Mouse (Mus musculus) bone marrow, adult 2 months (tissue): ENCODE results near the gene Fmc1.

Experiments
- CTCF ChIP-seq: fragments of 200-500 bp; IDR thresholded peaks from 2 replicates; pipeline ENCODE4 v1.5.1; 2011; ENCODE audit warnings: low read length, control low read depth; ENCODE audit not compliant: control insufficient read depth, insufficient read depth
- POLR2A ChIP-seq: fragments of 200-500 bp; IDR thresholded peaks from 2 replicates; pipeline ENCODE4 v1.6.1; 2011; ENCODE audit warnings: low read depth, mild to moderate bottlenecking, control low read depth, low read length, borderline replicate concordance; ENCODE audit not compliant: control insufficient read depth

DNA sequence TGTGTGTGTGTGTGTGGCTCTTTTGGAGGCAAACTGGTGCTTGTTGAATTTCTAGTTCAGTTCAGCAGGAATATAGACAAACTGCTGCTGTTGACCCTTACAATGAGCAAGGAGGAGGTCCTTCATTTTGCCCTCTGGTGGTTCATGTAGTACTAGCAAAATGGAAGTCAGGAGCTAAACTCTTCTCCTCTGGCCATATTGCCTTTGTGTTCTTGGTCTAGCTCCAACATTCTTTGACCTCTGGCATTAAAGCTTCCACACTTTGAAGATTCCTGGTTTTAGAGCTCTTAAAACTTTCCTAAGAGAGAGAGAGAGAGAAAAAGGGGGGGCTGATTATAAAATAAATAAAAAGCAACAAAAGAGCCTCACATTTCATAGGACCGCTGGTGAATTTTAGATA lies 21.2 kb upstream of the Fmc1 start:
- no peak for TF ChIP-seq POLR2A
- no peak for TF ChIP-seq CTCF
